Mouse (Mus musculus) small intestine, adult 2 months (tissue): ENCODE data around the gene Cdh6.

ENCODE experiments used
- CTCF ChIP-seq: fragments of 200-500 bp; IDR thresholded peaks from 2 replicates; pipeline ENCODE4 v1.5.1; 2012; ENCODE audit warnings: low read depth, mild to moderate bottlenecking, control low read depth, inconsistent platforms, low read length, moderate library complexity, mixed read lengths; ENCODE audit not compliant: insufficient replicate concordance, insufficient read length; ENCODE audit errors: extremely low read depth
- POLR2A ChIP-seq: fragments of 200-500 bp; IDR thresholded peaks from 2 replicates; pipeline ENCODE4 v1.6.1; 2012; ENCODE audit warnings: low read depth, mild to moderate bottlenecking, control low read depth, inconsistent platforms, low read length, moderate library complexity

GRCm38 (mm10) chr15:13193076-13193475 is 19.6 kb upstream of the Cdh6 start:
- no peak for TF ChIP-seq CTCF
- TF ChIP-seq POLR2A, result no peak
